Mouse (Mus musculus): ENCODE measurements around the gene Rundc3a. TPM values are rescaled to one million over a fixed set of nuclear protein-coding genes. Genes with fewer than 3 reads are reported as not detected.

The Rundc3a gene
- polyA plus RNA-seq (2015; fragmentation: Nextera tagmentation; extraction: Ambion mirVana): 151 and 155 TPM in 2 replicates

- Histone ChIP-seq H3K4me1 (ENCODE audit: control insufficient read depth, insufficient read depth, low read length) (peaks cover 38% of the 10 kb centered on the region), H3K4me2 (ENCODE audit: low read length) (peak within 1 kb of the TSS; percentile 91), H3K27me3 (ENCODE audit: control insufficient read depth, insufficient read depth, low read depth, low read length) (no peaks in the 10 kb centered on the region), H3K9ac (ENCODE audit: low read depth, low read length) (peak within 1 kb of the TSS; percentile 96), H3K9me3 (replicated peaks; ENCODE audit: control insufficient read depth, low read length, poor library complexity, severe bottlenecking) (no peaks in the 10 kb centered on the region), H3K4me3 (ENCODE audit: low read depth, low read length) (peak within 1 kb of the TSS; percentile 84), H3K27ac (ENCODE audit: low read length) (peak within 1 kb of the TSS; percentile 95), H3K36me3 (ENCODE audit: control insufficient read depth, insufficient read depth, low read length) (no peaks in the 10 kb centered on the region)
- ATAC-seq: peak; percentile 91
- under 1% methylated on average over 30 of the region's 34 CpGs for whole genome bisulfite sequencing
Measured at GRCm38 (mm10) chr11:102393238-102393634, at the start of gene Rundc3a. Rundc3a (plus strand) TSS chr11:102393403.

DNA sequence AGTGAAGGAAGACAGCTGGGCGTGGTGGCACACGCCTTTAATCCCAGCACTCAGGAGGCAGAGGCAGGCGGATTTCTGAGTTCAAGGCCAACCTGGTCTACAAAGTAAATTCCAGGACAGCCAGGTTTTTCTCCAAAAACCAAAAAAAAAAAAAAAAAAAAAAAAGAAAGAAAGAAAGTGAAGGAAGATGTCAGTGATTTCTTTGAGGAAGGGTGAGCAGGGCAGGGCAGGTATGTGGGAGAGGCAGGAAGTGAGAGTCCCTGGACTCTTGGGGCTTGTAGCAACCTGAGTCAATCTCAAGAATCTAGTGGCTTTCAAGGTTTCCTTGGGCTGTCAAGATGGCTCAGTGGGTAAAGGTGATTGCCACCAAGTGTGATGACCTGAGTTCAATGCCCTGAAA lies 48.7 kb upstream of the Rundc3a start:
- Histone ChIP-seq H3K36me3 (ENCODE audit: control insufficient read depth, insufficient read depth, low read length) (no peaks in the 10 kb centered on the region), H3K4me3 (ENCODE audit: low read depth, low read length) (no peak overlapping the region), H3K9ac (ENCODE audit: low read depth, low read length) (no peak overlapping the region), H3K4me2 (ENCODE audit: low read length) (no peak overlapping the region), H3K27ac (ENCODE audit: low read length) (no peak overlapping the region), H3K4me1 (ENCODE audit: control insufficient read depth, insufficient read depth, low read length) (no peaks in the 10 kb centered on the region), H3K9me3 (replicated peaks; ENCODE audit: control insufficient read depth, low read length, poor library complexity, severe bottlenecking) (no peaks in the 10 kb centered on the region), H3K27me3 (ENCODE audit: control insufficient read depth, insufficient read depth, low read depth, low read length) (no peaks in the 10 kb centered on the region)
- ATAC-seq: no peak
- WGBS: 91% methylated on average over 3 of the region's 3 CpGs

DNA sequence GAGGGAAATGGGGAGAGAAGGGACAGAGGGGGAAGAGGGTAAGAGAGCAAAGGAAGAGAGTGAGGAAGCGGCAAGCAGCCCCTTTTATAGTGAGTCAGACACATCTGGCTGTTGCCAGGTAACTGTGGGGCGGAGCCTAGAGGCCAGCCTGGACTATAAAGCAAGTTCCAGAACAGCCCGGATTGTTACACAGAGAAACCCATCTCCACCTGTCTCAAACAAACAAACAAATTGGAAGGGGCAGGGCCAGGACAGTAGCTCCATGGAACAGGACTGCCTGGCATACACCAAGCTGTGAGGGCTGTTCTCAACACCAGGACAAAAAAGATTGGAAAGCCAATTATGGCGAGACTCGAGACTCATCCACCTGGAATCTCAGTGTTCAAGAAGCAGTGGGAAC lies 46.3 kb upstream of the Rundc3a start:
- H3K9me3 ChIP-seq (replicated peaks; ENCODE audit: control insufficient read depth, low read length, poor library complexity, severe bottlenecking): no peaks in the 10 kb centered on the region
- H3K4me1 ChIP-seq (ENCODE audit: control insufficient read depth, insufficient read depth, low read length): no peaks in the 10 kb centered on the region
- H3K4me3 ChIP-seq (ENCODE audit: low read depth, low read length): no peak overlapping the region
- ATAC-seq: no peak
- WGBS: 69% methylated on average over 5 of the region's 5 CpGs
- no peaks in the 10 kb centered on the region for H3K27me3 ChIP-seq (ENCODE audit: control insufficient read depth, insufficient read depth, low read depth, low read length)
- H3K27ac ChIP-seq (ENCODE audit: low read length): no peak overlapping the region
- no peaks in the 10 kb centered on the region for H3K36me3 ChIP-seq (ENCODE audit: control insufficient read depth, insufficient read depth, low read length)
- H3K9ac ChIP-seq (ENCODE audit: low read depth, low read length): no peak overlapping the region
- no peak overlapping the region for H3K4me2 ChIP-seq (ENCODE audit: low read length)

GRCm38 (mm10) chr11:102347683-102348082 lies 45.5 kb upstream of the Rundc3a start:
- Histone ChIP-seq H3K9ac (ENCODE audit: low read depth, low read length) (no peak overlapping the region), H3K27me3 (ENCODE audit: control insufficient read depth, insufficient read depth, low read depth, low read length) (no peaks in the 10 kb centered on the region), H3K27ac (ENCODE audit: low read length) (no peak overlapping the region), H3K4me2 (ENCODE audit: low read length) (no peak overlapping the region), H3K36me3 (ENCODE audit: control insufficient read depth, insufficient read depth, low read length) (no peaks in the 10 kb centered on the region), H3K9me3 (replicated peaks; ENCODE audit: control insufficient read depth, low read length, poor library complexity, severe bottlenecking) (no peaks in the 10 kb centered on the region), H3K4me3 (ENCODE audit: low read depth, low read length) (no peak overlapping the region), H3K4me1 (ENCODE audit: control insufficient read depth, insufficient read depth, low read length) (no peaks in the 10 kb centered on the region)
- 54% methylated on average over 5 of the region's 5 CpGs for WGBS
- no peak for ATAC-seq

GRCm38 (mm10) chr11:102348101-102348585 lies 45.1 kb upstream of the Rundc3a start:
- no peak overlapping the region for H3K4me3 ChIP-seq (ENCODE audit: low read depth, low read length)
- H3K4me2 ChIP-seq (ENCODE audit: low read length): no peak overlapping the region
- 88% methylated on average over 7 of the region's 7 CpGs for WGBS
- H3K36me3 ChIP-seq (ENCODE audit: control insufficient read depth, insufficient read depth, low read length): no peaks in the 10 kb centered on the region
- no peak for ATAC-seq
- no peaks in the 10 kb centered on the region for H3K27me3 ChIP-seq (ENCODE audit: control insufficient read depth, insufficient read depth, low read depth, low read length)
- H3K9me3 ChIP-seq (replicated peaks; ENCODE audit: control insufficient read depth, low read length, poor library complexity, severe bottlenecking): no peaks in the 10 kb centered on the region
- H3K4me1 ChIP-seq (ENCODE audit: control insufficient read depth, insufficient read depth, low read length): no peaks in the 10 kb centered on the region
- H3K27ac ChIP-seq (ENCODE audit: low read length): no peak overlapping the region
- no peak overlapping the region for H3K9ac ChIP-seq (ENCODE audit: low read depth, low read length)

DNA sequence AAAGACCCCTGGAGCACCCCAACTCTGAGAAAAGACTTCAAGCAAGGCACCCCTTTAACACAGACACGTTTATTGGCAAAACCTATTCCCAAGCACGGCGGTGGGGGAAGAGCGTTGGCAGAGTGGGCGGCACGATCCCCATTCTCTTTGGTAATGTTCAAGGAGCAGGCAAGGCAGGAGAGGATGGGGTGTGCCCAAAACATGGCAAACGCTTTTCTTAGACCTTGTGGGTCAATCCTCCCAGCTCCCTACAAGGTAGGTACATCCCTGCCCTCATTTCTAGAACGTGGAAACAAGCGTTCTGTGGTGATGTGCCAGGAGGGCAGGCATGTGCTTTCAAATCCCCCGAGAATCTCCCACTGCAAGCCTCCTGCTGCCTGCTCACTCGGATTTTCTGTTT lies 44.4 kb upstream of the Rundc3a start:
- H3K4me1 ChIP-seq (ENCODE audit: control insufficient read depth, insufficient read depth, low read length): no peaks in the 10 kb centered on the region
- no peak for ATAC-seq
- H3K9ac ChIP-seq (ENCODE audit: low read depth, low read length): no peak overlapping the region
- H3K36me3 ChIP-seq (ENCODE audit: control insufficient read depth, insufficient read depth, low read length): no peaks in the 10 kb centered on the region
- no peaks in the 10 kb centered on the region for H3K9me3 ChIP-seq (replicated peaks; ENCODE audit: control insufficient read depth, low read length, poor library complexity, severe bottlenecking)
- H3K27me3 ChIP-seq (ENCODE audit: control insufficient read depth, insufficient read depth, low read depth, low read length): no peaks in the 10 kb centered on the region
- WGBS: 80% methylated on average over 11 of the region's 11 CpGs
- no peak overlapping the region for H3K27ac ChIP-seq (ENCODE audit: low read length)
- no peak overlapping the region for H3K4me2 ChIP-seq (ENCODE audit: low read length)
- H3K4me3 ChIP-seq (ENCODE audit: low read depth, low read length): no peak overlapping the region

- H3K36me3 ChIP-seq (ENCODE audit: control insufficient read depth, insufficient read depth, low read length): no peaks in the 10 kb centered on the region
- no peak overlapping the region for H3K9ac ChIP-seq (ENCODE audit: low read depth, low read length)
- H3K9me3 ChIP-seq (replicated peaks; ENCODE audit: control insufficient read depth, low read length, poor library complexity, severe bottlenecking): no peaks in the 10 kb centered on the region
- no peak overlapping the region for H3K4me3 ChIP-seq (ENCODE audit: low read depth, low read length)
- H3K4me2 ChIP-seq (ENCODE audit: low read length): no peak overlapping the region
- no peaks in the 10 kb centered on the region for H3K4me1 ChIP-seq (ENCODE audit: control insufficient read depth, insufficient read depth, low read length)
- ATAC-seq: no peak
- no peak overlapping the region for H3K27ac ChIP-seq (ENCODE audit: low read length)
- H3K27me3 ChIP-seq (ENCODE audit: control insufficient read depth, insufficient read depth, low read depth, low read length): no peaks in the 10 kb centered on the region
- 94% methylated on average over 3 of the region's 3 CpGs for WGBS
Measured at GRCm38 (mm10) chr11:102349189-102349954, 43.8 kb upstream of the Rundc3a start.

GRCm38 (mm10) chr11:102350416-102350815 lies 42.8 kb upstream of the Rundc3a start:
- Histone ChIP-seq H3K9ac (ENCODE audit: low read depth, low read length) (no peak overlapping the region), H3K27me3 (ENCODE audit: control insufficient read depth, insufficient read depth, low read depth, low read length) (no peaks in the 10 kb centered on the region), H3K4me2 (ENCODE audit: low read length) (no peak overlapping the region), H3K27ac (ENCODE audit: low read length) (no peak overlapping the region), H3K4me3 (ENCODE audit: low read depth, low read length) (no peak overlapping the region), H3K9me3 (replicated peaks; ENCODE audit: control insufficient read depth, low read length, poor library complexity, severe bottlenecking) (no peaks in the 10 kb centered on the region), H3K4me1 (ENCODE audit: control insufficient read depth, insufficient read depth, low read length) (no peaks in the 10 kb centered on the region), H3K36me3 (ENCODE audit: control insufficient read depth, insufficient read depth, low read length) (no peaks in the 10 kb centered on the region)
- 82% methylated on average over 4 of the region's 4 CpGs for WGBS
- ATAC-seq: no peak

- H3K27ac ChIP-seq (ENCODE audit: low read length): no peak overlapping the region
- no peak overlapping the region for H3K4me3 ChIP-seq (ENCODE audit: low read depth, low read length)
- ATAC-seq: no peak
- H3K9ac ChIP-seq (ENCODE audit: low read depth, low read length): no peak overlapping the region
- no peaks in the 10 kb centered on the region for H3K27me3 ChIP-seq (ENCODE audit: control insufficient read depth, insufficient read depth, low read depth, low read length)
- H3K36me3 ChIP-seq (ENCODE audit: control insufficient read depth, insufficient read depth, low read length): no peaks in the 10 kb centered on the region
- H3K4me1 ChIP-seq (ENCODE audit: control insufficient read depth, insufficient read depth, low read length): no peaks in the 10 kb centered on the region
- H3K9me3 ChIP-seq (replicated peaks; ENCODE audit: control insufficient read depth, low read length, poor library complexity, severe bottlenecking): no peaks in the 10 kb centered on the region
- no peak overlapping the region for H3K4me2 ChIP-seq (ENCODE audit: low read length)
- WGBS: 89% methylated on average over 17 of the region's 17 CpGs
Measured at GRCm38 (mm10) chr11:102350981-102351523, 42.2 kb upstream of the Rundc3a start.

Measured in midbrain, embryonic 16.5 days (tissue).